ENCODE assay signal across 22 mouse cellular contexts in the genomic region with DNA sequence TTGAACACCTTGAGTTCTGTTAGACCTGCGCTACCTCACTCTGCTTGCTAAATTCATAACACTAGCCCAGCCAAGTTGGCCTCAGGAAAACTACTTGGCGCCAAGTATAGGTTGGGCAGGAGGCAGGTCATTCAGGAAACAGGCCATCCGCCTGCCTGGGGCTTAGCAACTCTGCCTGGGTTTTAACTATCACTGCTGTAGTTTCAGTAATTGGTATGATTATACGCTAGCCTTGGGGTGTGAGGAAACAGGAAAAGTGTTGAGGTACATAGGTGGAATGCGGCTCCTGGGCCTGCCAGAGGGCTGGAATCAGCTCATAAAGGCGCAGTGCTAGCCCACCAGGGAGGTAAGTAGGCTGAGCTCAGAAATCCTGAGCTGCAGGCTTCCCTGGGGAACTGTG.
DNase-seq lines count a peak whose midpoint lies in the region; ATAC-seq and TF ChIP-seq lines count a peak whose summit lies in the region.
"Had no signal": no experiment of that assay in that cellular context is flagged by ENCODE, and none has a peak within 500 bp of the region (broad histone marks: within the 10 kb centered on the region; RNA-seq: fewer than 3 reads in every experiment).

No protein-coding gene starts in this region.

- 61% methylated on average over 6 of the region's 6 CpGs for WGBS in liver, embryonic 12.5 days (ENCODE audit: insufficient replicate concordance)
- WGBS in limb, embryonic 13.5 days: 26% methylated on average over 6 of the region's 6 CpGs

- H3K4me1 ChIP-seq in liver, embryonic 12.5 days: peaks cover 49% of the 10 kb centered on the region
- H3K4me1 ChIP-seq in limb, embryonic 13.5 days: peaks cover 47% of the 10 kb centered on the region

- H3K9ac ChIP-seq in liver, embryonic 12.5 days: no peak overlapping the region
- H3K9ac ChIP-seq in limb, embryonic 13.5 days: no peak overlapping the region
- H3K9ac ChIP-seq: embryonic facial prominence, embryonic 12.5 days; heart, embryonic 12.5 days had no signal

- no peak for ATAC-seq in liver, embryonic 12.5 days
- peak; percentile 89 for ATAC-seq in limb, embryonic 13.5 days (ENCODE audit: low FRiP score, low read depth)
- ATAC-seq: activated CD4-positive, CD25-positive, alpha-beta regulatory T cell, adult 4 months; forebrain, embryonic 16.5 days; hindbrain, embryonic 16.5 days; Patski had no signal

- no peak overlapping the region for H3K4me3 ChIP-seq in liver, embryonic 12.5 days
- H3K4me3 ChIP-seq in limb, embryonic 13.5 days: no peak overlapping the region
- H3K4me3 ChIP-seq in gastrocnemius, adult 2 months: no peak overlapping the region
- H3K4me3 ChIP-seq: embryonic facial prominence, embryonic 12.5 days; heart, embryonic 12.5 days had no signal

- intact Hi-C loops in gastrocnemius, adult 2 months (cut with DNase I): no loop called here

- no peak for TF ChIP-seq CTCF in gastrocnemius, adult 2 months (IDR thresholded peaks at IDR 0.05)

- DNase-seq in liver: no peak
- DNase-seq in cerebellum, adult 11-12 months: peak; percentile 74
- DNase-seq in cerebellum, postnatal 25 days: peak; percentile 71 to 81
- DNase-seq in layer of hippocampus, postnatal 36 days: no peak
- no peak for DNase-seq in spleen, postnatal 36 days (ENCODE audit: low spot score in 2 of 2)
- DNase-seq in gastrocnemius, adult 2 months: no peak
- DNase-seq: adrenal gland, postnatal 36 days; gastrocnemius, postnatal 14 days; heart, postnatal 4 days; kidney, adult 18-20 months; kidney, postnatal 14 days; right cerebral cortex, postnatal 25 days had no signal

- H3K4me2 ChIP-seq in liver, embryonic 12.5 days: no peak overlapping the region
- no peak overlapping the region for H3K4me2 ChIP-seq in limb, embryonic 13.5 days (replicated peaks)
- H3K4me2 ChIP-seq: embryonic facial prominence, embryonic 12.5 days; heart, embryonic 12.5 days; midbrain, embryonic 11.5 days had no signal

- H3K27me3 ChIP-seq in liver, embryonic 12.5 days (replicated peaks): no peaks in the 10 kb centered on the region
- H3K27me3 ChIP-seq in limb, embryonic 13.5 days: no peaks in the 10 kb centered on the region
- H3K27me3 ChIP-seq: embryonic facial prominence, embryonic 12.5 days; heart, embryonic 12.5 days; Patski had no signal

- peak overlapping the region; percentile 4; the same call in 1 of the 2 replicates for H3K27ac ChIP-seq in liver, embryonic 12.5 days
- peak overlapping the region; percentile 58; the same call in 1 of the 2 replicates for H3K27ac ChIP-seq in limb, embryonic 13.5 days
- H3K27ac ChIP-seq in gastrocnemius, adult 2 months: no peak overlapping the region
- H3K27ac ChIP-seq: embryonic facial prominence, embryonic 12.5 days; stomach, postnatal 0 days had no signal

- no peaks in the 10 kb centered on the region for H3K9me3 ChIP-seq in liver, embryonic 12.5 days (replicated peaks)
- H3K9me3 ChIP-seq in limb, embryonic 13.5 days: peaks cover 2% of the 10 kb centered on the region

- H3K36me3 ChIP-seq in liver, embryonic 12.5 days: no peaks in the 10 kb centered on the region
- peaks cover 3% of the 10 kb centered on the region for H3K36me3 ChIP-seq in limb, embryonic 13.5 days
- H3K36me3 ChIP-seq: embryonic facial prominence, embryonic 12.5 days had no signal

Comparison
In these comparisons a context has a peak if more than half of its experiments do, and no peak if none do; other contexts are left out.
1. DNase-seq: peak in cerebellum, adult 11-12 months (single experiment) and cerebellum, postnatal 25 days (2 of 2); none in liver (single experiment), layer of hippocampus, postnatal 36 days (0 of 2), spleen, postnatal 36 days (0 of 2) and gastrocnemius, adult 2 months (single experiment).